Mouse (Mus musculus): ENCODE results near the gene Bco1.

DNA sequence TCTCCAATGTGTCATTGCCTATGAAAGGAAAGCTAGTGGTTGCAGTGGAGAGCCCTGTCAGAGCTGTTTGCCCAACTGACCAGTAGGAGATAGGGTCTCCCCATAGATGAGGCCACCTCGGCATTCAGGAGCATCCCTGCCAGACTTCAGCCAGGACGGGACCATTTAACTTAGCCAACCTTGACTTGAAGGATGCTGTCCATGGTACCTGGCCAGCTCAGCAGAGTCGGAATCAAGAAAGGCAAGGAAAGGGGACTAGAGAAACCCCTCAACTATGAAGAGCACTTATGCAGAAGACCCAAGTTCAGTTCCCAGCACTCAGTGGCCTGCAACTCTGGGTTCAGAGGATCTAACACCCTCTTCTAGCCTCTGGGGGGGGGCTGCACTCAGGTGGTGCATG lies 78.0 kb downstream of the Bco1 start:
- TF ChIP-seq CTCF (IDR thresholded peaks at IDR 0.05) (no peak), EP300 (IDR thresholded peaks at IDR 0.05) (no peak)
